Mouse (Mus musculus) small intestine, adult 2 months (tissue): ENCODE data around the gene Rasgrf2.

Experiments used
- CTCF ChIP-seq: fragments of 200-500 bp; IDR thresholded peaks from 2 replicates; pipeline ENCODE4 v1.5.1; 2012; ENCODE audit warnings: low read depth, mild to moderate bottlenecking, control low read depth, inconsistent platforms, low read length, moderate library complexity, mixed read lengths; ENCODE audit not compliant: insufficient replicate concordance, insufficient read length; ENCODE audit errors: extremely low read depth
- POLR2A ChIP-seq: fragments of 200-500 bp; IDR thresholded peaks from 2 replicates; pipeline ENCODE4 v1.6.1; 2012; ENCODE audit warnings: low read depth, mild to moderate bottlenecking, control low read depth, inconsistent platforms, low read length, moderate library complexity

- TF ChIP-seq POLR2A: no peak
- TF ChIP-seq CTCF: peak; percentile 45; the same call in 1 of the 2 replicates
Observed at GRCm38 (mm10) chr13:91858835-91859234, 272.6 kb downstream of the Rasgrf2 start.
